Mouse (Mus musculus) cerebellum, adult 9-10 months (tissue): ENCODE measurements around the gene Sacm1l.

Experiments
- DNase-seq: peaks from one replicate; pipeline ENCODE4 v3.0.0; 2022

The Sacm1l gene

GRCm38 (mm10) chr9:123529392-123530157, at the start of gene Sacm1l:
Gene Sacm1l (plus strand): TSS chr9:123529759.
- peak; percentile 98 for DNase-seq

GRCm38 (mm10) chr9:123479876-123480252, 49.7 kb upstream of the Sacm1l start:
- DNase-seq, result no peak

- no peak for DNase-seq
Observed at GRCm38 (mm10) chr9:123480253-123480921, 49.2 kb upstream of the Sacm1l start.

DNA sequence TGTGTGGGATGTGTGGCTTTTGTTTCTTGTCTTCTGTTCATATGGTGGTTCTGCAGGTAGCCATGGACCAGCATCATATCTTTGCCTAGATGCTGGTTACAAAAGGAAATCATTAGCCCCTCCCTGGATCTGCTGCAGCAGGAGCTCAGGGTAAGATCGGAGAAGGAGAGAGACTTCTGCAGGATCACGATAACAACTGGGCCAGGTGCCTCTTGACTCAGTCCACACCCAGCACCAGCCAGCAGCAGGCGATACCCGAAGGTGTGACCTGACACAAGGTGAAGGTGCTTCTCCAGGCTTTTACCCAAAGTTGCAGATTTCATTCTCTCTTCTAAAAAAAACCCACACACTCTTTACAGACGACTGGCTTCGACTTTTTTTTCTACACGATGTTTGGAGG, 48.4 kb upstream of the Sacm1l start:
- no peak for DNase-seq

DNA sequence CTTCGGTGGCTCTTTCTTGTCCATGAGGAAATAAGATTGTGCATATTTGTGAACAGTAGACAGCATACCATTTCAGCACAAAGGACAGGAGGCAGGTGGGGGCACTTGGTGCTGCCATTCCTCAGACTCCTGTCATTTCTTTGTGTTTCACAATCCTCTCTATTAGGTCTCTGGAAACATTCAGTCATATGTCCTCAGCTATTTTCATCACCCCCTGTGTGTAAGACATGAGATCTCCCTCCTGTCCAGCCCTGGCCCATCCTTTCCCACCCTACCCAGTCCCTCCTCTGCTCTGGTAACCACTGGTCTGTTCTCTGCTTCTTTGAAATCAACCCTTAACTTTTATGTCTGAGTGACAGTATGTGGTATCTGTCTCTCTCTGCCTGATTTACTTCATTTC, 46.0 kb upstream of the Sacm1l start:
- no peak for DNase-seq

DNA sequence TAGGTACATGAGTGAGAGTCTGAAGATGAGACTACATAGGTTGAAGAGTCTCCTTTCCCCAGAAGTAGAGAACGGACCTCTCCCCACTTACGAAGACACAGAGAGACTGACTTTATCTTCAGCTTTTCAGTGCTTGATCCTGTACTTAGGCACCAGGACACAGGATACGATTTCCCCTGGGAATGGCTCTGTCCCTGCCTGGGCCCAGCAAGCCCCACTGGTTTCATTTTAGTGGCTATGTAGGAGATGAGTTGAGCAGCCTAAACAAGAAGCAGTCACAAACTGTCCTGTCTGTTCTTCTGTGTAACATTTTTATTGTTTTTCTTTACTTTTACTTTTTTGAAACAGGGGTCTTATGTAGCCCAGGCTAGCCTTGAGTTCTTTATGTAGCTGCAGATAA, 44.7 kb upstream of the Sacm1l start:
- no peak for DNase-seq

DNA sequence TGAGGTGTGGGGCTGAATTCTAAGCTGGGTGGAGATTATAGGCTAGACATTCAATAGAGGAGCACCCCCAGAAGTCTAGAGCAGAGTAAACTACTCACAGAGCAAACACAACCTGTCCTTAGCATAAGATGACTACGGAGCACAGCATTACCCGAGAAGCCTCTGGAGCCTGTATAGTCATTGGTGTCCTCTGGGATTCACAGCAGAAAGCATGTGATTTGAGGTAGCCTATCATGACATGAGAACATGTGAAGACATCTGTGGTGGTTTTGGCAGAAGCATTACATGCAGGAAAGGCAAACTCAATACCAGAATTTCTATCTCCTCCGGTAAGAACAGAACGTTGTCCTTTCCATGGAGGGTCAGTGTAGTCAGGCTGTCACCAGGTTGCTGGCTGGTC, 44.0 kb upstream of the Sacm1l start:
- DNase-seq, result no peak

DNA sequence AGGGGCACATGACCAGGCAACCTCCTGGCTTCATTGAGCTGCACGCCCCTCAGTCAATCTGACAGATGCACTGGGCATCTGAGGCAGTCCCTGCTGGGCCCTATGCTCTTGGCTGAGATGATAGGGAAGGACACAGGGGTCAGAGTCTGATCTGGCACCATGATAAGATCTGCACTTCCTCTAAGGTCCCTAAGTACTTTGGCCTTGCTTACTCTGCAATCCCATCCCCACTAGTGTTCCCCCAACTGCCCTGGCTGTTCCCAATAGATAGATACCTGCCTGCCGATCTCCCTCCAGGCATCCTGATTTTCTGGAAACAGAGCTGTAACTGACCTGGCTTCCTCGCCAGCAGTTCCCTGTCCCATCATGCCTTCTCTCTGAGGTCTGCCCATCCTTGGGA, 42.9 kb upstream of the Sacm1l start:
- no peak for DNase-seq

DNA sequence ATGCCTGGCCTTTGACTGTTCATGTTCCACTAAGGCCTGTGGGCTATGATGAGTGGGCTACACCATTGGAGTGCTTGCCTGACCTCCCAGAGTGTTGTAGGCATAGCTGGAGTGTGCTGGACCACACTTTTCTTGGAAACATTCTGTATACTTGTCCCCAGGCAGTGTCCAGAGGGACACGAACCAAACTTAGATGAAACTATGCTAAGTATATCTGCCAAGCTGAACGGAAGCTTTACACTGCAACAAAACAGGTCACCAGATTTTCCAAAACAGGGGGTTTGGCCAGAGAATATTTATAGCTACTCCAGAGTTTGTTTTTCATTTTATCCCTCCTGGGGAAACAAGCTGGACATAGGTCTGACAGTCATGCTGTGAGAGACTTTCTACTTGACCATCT, 40.5 kb upstream of the Sacm1l start:
- no peak for DNase-seq

DNA sequence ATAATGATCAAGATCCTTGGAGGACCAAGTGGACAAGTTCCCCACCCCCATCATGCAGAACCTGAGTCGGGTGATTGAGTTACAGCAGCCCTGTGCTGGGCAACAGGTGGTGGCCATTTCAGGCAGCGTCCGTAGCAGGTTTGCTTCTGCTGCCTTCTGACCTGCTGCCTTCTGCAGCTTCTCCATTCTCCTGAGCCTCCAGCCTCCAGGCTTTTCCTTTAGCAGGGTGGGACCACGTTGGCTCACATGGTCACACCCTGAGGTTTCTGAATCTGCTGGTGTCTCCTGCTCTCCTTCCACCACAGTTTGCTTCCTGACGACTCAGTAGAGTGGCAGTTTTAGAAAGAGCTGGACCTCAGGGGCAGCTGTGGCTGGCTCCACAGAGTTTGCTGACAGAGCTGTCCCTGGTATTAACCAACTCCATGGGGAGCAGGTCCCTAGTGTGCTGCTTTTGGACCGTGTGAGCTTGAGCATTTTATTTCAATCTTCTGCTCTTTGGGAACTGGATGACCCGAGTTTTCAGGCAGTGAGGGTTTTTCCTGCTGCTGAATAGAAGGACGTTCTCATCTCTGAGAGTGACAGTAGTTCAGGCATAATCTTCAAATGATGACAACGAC, 39.7 kb upstream of the Sacm1l start:
- DNase-seq, result no peak

DNA sequence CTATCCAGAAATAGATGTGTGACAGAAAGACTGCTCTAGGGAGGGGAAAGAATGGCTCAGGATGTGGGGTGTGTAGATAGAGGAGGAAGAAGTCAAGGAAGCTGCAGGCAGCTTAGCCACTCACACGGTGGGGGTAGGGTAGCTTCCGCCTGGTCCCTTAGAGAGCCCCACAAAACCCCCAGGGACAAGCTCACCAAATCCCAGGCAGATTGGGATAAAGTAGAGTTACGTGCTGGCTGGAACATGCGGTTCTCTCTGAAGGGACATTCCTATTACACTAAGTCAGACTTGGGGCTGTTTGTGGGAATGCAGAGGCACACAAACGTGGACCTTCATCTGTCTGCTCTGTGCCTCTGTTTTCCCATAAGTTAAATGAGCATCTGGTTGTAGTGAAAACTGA, 38.6 kb upstream of the Sacm1l start:
- no peak for DNase-seq

DNA sequence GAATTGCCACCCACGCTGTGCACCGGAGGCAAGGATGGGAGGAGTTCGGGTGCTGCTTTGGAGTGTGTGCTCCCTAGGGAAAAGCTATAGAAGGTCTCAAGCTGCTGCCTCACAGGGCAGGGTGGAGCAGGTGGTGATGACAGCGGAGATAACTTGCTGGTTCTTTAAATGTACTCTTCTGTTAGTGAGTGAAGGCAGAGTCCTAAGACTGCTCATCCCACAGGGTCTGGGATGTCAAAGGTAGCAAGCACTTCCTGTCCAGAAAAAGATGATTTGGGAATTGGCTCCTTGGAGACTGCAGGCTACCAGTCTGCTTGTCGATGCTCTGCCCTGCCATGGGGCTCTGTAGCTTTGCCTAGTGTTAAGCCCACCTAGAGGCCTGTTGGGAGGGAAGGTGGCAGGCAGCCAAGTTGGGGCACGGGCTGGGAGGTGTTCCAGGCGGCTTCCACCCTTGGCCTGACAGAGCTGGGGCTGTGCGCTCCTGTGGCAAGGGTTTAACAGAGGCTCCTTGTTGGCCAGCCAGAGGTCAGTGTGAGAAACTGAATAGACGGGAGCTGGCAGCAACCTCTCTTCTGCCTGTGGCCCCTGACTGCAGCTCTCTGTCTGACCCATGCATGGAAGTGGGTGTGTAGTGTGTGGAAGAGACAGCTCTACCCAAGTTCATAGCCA, 37.5 kb upstream of the Sacm1l start:
- DNase-seq, result no peak

DNA sequence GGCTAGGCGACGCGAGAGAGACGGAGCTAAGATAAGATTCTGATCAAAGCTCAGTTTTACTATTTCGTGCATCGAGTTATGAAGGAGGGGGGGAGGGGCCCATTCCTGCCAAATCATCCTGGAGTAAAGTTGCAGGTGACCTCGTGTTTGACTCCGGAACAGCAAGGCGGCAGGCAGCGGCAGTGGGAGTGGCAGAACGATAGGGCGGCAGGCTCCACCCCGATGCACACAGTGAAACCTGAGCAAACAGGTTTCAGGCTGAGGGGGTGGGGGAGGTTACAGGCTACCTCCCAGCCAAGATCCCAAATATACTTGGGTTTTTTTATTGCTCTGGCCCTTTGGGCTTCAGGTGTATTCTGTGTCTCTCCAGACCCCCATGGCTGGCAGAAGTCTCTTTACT, 32.9 kb upstream of the Sacm1l start:
- no peak for DNase-seq

GRCm38 (mm10) chr9:123497906-123498305, 31.7 kb upstream of the Sacm1l start:
- no peak for DNase-seq

DNA sequence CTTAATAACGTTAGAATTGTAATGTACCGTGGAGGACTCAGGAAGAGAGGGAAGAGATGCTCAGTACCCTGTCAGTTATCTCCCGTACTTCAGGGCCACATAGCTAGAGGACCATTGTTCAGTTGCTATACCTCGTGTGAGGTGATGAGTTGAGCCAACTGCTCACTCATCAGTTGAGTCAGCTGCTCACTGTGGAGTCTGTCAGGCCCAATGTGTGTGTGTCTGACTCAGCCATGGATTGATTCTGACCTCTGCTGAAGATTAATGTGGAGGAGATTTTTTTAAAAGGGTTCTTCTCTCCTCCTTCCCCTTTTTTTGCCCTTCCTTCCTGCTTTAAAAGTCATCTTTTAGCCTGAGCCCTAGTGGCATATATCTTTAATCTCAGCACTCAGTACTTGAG, 29.1 kb upstream of the Sacm1l start:
- no peak for DNase-seq

DNA sequence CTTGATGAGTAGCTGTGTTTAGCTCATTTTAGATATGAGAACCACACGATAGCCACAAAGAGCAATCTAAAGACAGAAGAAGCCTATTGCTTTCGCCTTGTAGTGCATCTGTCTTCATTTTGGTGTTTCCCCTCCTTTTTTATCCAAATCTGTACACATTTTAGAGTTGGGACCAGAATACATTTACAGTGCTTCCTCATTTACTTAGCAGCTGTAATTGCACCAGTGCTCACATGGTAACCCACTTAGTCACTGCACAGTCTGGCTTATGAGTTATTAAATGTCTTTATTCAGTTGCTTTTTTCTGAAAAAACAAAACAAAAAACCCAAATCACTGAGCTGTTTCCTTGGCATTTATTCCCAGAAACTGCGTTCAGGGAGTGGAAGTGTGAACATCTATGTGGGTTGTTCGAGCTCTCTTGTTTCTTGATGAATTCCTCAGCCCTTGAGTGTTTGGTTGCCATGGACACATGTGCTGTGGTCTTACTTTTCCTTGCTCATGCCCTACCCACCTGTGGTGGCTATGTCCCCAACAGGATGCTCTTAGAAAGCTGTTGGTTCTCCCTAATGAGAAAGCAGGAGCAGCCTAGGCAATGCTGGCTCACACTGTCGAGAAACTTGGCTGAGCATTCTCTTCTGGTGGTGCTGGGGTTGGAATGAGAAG, 26.3 kb upstream of the Sacm1l start:
- DNase-seq, result no peak

- DNase-seq, result peak; percentile 79
Observed at GRCm38 (mm10) chr9:123504325-123504724, 25.2 kb upstream of the Sacm1l start.

DNA sequence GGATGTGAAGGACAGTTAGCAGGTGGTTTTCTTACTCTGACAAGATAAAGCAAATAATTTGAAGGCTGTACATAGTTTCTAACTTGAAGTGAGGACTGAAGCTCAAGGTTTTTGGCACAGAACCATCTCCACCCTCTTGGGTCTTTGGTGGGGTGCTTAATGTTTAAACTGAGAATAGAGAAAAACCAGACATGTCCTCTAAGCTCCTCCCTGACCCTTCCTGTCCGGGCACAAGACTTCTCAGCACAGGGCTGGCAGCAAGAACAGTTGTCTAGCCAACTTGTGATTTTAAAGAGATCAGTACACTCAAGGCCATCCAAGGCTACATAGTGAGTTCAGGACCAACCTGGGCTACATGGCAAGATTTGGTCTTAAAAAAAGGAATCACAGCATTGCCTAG, 24.0 kb upstream of the Sacm1l start:
- DNase-seq, result no peak

DNA sequence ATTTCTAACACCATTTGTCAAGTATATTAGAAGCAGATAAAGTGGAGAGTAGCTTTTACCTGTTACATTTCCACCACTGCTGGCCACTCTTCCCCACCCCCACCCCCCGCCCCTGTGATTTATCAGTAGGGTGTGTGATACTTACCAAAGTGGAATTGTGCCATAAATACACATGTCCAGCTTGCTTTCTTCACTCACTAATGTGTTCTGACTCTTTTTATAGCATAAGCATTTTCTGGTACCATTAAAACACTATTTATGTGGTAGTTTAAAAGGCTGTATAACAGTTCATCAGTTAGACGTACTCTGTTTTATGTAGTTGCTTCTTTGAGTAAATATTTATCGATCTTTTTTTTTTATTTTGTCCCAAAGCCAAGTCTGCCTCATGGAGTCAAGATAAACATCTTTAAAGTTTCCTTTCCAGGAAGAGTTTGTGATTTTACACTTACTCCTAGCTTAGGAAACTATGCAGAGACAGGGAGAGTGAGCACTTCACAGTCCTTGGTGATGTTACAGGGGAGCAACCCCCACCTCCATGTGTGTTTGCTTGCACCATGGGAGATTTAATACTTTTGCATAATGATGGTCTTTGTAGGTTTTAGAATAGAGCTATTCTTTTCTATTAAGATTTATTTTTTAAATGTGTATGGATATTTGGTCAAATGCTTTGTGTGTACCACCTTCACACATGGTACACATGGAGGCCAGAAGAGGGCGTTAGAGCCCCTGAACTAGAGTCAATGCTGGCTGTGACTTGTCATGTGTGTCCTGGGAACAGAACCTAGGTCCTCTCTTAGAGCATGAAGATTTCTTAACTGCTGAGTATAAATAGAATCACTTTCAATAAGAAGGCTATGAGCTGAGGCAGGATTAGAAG, 23.1 kb upstream of the Sacm1l start:
- DNase-seq, result no peak

- DNase-seq, result no peak
Observed at GRCm38 (mm10) chr9:123507380-123507779, 22.2 kb upstream of the Sacm1l start.

DNA sequence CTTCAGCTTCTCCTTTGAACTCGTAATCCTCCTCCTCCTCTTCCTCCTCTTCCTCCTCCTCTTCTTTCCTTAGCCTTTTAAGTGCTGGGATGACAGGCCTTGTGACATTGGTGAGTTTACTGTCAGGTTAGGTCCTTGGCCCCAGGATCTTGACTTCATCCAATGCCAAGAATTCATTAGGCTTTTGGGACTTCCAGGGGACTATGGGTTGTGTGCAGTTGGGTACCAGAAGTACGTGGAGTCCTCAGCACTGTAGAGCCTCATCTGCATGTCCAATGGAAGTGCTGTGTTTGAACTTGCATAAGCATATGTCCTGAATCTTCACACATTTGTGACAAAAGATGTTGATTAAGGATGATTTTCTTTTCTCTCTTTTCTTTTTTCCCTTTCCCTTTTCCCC, 20.6 kb upstream of the Sacm1l start:
- no peak for DNase-seq
